Mouse (Mus musculus) brain, embryonic 14.5 days (tissue): ENCODE results near the gene Fam192a. TPM values are rescaled to one million over a fixed set of nuclear protein-coding genes. Genes with fewer than 3 reads are reported as not detected.

Experiments used
- DNase-seq: peaks from one replicate; pipeline ENCODE4 v3.0.0-alpha.2; 2011; ENCODE audit warnings: low read depth
- CTCF ChIP-seq: fragments of 200-500 bp; IDR thresholded peaks from 2 replicates; pipeline ENCODE4 v1.5.1; 2012; ENCODE audit warnings: inconsistent platforms, mild to moderate bottlenecking, moderate library complexity, borderline replicate concordance; ENCODE audit not compliant: insufficient read depth, insufficient read length; ENCODE audit errors: extremely low read depth
- POLR2A ChIP-seq: fragments of 200-500 bp; IDR thresholded peaks from 2 replicates; pipeline ENCODE4 v1.6.1; 2012; ENCODE audit warnings: mild to moderate bottlenecking, inconsistent platforms, borderline replicate concordance; ENCODE audit not compliant: poor library complexity, insufficient read depth, insufficient read length, severe bottlenecking; ENCODE audit errors: extremely low read depth
- polyA plus RNA-seq: library from polyadenylated mRNA; depleted of rRNA; stranded (reverse); fragments of >200 nt; gene quantifications from 2 replicates; pipeline ENCODE4 v1.2.3, GENCODE M21; 2012; rRNA removed

The Fam192a gene
- polyA plus RNA-seq, result 51.6 and 57.2 TPM in 2 replicates

- TF ChIP-seq POLR2A (peak; percentile 93; the same call in 1 of the 2 replicates), CTCF (no peak)
- DNase-seq, result peak; percentile 100
Measured at GRCm38 (mm10) chr8:94601607-94602385, at the start of gene Fam192a, which contains the start of gene Rspry1. TSS of gene Fam192a (minus strand) at chr8:94601997. TSS of gene Rspry1 (plus strand) at chr8:94601937.

DNA sequence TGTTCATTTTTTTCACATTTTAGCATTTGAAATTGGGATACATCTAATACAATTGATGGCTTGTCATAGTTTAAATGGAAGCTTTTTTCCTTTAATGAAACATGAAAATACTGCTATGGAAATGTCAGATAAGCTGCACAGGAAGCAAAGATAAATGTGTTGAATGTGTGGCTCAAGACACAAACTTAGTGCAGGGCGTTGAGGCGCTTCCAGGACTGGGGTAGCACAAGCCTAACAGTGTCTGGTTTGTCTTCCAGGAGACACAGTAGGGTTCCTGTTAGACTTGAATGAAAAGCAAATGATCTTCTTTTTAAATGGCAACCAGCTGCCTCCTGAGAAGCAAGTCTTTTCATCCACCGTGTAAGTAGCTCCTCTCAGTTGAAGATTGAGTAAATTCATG, 47.7 kb upstream of the Fam192a start:
- TF ChIP-seq CTCF, result no peak
- TF ChIP-seq POLR2A, result no peak
- peak; percentile 14 for DNase-seq

DNA sequence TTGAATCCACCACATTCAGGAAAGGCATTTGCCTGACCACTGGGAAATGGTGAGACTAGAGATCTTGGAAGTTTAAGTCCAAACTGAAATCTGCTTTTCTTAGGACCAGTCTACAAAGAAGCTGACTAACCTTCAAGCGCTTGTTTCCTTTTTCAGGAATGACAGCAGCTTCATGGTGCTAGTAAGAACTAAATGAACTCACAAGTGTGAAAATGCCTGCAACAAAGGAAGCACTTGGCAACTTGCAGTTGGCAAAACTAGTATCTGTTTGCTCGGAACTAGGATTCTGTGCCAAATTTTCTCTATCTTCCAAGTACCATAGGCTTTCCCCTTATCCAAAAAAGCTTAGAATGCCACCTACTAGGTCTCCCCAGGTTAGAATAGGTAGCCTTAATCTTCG, 44.4 kb upstream of the Fam192a start:
- DNase-seq, result peak; percentile 2
- TF ChIP-seq CTCF (no peak), POLR2A (no peak)

- no peak for TF ChIP-seq POLR2A
- TF ChIP-seq CTCF, result no peak
- no peak for DNase-seq
Measured at GRCm38 (mm10) chr8:94645202-94645601, 43.4 kb upstream of the Fam192a start.

DNA sequence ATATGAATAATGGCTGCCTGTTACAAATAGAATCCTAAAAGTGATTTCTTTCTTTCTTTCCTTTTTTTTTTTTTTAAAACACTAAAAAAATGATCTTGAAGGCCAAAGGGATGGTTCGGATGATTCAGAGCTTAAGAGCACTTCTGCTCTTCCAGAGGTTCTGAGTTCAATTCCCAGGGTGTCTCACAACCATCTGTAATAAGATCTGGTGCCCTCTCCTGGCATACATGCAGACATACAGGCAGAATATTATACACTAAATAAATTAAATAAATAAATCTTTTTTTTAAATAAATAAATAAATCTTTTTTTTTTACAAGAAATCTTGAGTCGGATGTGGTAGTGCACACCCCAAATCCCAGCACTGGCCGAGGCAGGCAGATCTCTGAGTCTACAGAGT, 40.1 kb upstream of the Fam192a start:
- TF ChIP-seq POLR2A, result no peak
- TF ChIP-seq CTCF, result no peak
- peak; percentile 3 for DNase-seq

GRCm38 (mm10) chr8:94641183-94641582, 39.4 kb upstream of the Fam192a start:
- no peak for TF ChIP-seq CTCF
- no peak for TF ChIP-seq POLR2A
- no peak for DNase-seq

GRCm38 (mm10) chr8:94634211-94634610, 32.4 kb upstream of the Fam192a start:
- DNase-seq, result no peak
- no peak for TF ChIP-seq POLR2A
- no peak for TF ChIP-seq CTCF

DNA sequence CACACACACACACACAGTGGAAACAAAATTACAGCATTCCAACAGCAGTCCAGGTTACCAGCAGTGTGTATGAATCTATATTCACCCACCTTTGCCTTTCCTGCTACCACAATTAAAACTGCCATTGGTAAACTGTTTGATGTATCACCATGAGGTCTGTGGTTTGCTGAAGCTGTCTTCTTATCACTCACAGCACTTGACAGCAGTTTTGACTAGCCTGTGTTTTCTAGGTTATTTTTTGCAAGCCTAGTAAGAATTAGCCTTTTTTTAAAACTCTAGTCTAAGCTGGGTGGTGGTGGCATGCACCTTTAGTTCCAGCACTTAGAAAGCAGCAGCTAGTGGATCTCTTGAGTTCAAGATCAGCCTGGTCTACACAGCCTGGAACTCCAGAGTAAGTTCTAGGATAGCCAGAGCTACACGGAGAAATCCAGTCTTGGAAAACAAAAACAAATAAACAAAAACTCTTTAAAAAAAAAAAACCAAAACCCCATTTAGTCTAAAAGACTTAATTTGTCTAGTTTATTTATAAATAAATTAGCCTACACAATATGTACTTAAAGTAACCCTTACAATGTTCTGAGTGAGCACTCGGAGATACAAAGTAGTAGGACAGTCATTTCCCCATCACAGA, 31.9 kb upstream of the Fam192a start:
- no peak for DNase-seq
- TF ChIP-seq POLR2A (no peak), CTCF (no peak)

GRCm38 (mm10) chr8:94624885-94625284, 23.1 kb upstream of the Fam192a start:
- DNase-seq, result no peak
- TF ChIP-seq POLR2A, result no peak
- no peak for TF ChIP-seq CTCF

DNA sequence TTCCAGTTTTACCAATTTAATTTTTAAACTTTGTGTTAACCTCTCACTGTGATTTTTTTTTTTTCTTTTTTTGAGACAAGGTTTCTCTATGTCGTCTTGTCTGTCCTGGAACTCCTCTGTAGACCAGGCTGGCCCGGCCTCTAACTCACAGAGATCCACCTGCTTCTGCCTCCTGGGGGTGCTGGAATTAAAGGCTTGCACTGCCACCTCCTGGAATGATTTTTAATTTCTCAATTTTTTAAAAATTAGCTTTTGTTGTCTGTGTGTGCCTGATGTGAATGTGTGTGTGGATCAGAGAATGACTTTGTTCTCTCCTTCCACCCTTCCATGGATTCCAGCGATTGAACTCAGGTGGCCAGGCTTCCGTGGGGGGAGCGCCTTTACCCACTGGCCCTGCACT, 5.3 kb upstream of the Fam192a start:
- TF ChIP-seq CTCF (no peak), POLR2A (no peak)
- no peak for DNase-seq

- no peak for DNase-seq
- TF ChIP-seq POLR2A (no peak), CTCF (no peak)
Measured at GRCm38 (mm10) chr8:94604030-94604429, 2.2 kb upstream of the Fam192a start.
